Mouse (Mus musculus) common myeloid progenitor, adult 5-6 weeks (primary cell): ENCODE data around the gene 4930556J24Rik. TPM values are rescaled to one million over a fixed set of nuclear protein-coding genes. Genes with fewer than 3 reads are reported as not detected.
"Not testable (repeated sequence)": the region's sequence is repeated elsewhere in the genome, so short reads cannot be mapped to it uniquely, and the experiment has no call there.

Experiments
- ATAC-seq: replicated peaks from 2 replicates; pipeline ENCODE4 v1.8.0; 2016; ENCODE audit warnings: low read depth, mild to moderate bottlenecking, moderate TSS enrichment, inconsistent platforms; ENCODE audit not compliant: poor library complexity, severe bottlenecking
- total RNA-seq: library from RNA; stranded (forward); fragments of 200-1000, 187-1606 nt; gene quantifications from 2 replicates; pipeline ENCODE4 v1.2.3, GENCODE M21; 2017

4930556J24Rik gene
- total RNA-seq, 1 experiment from 2014 or later, result not detected

DNA sequence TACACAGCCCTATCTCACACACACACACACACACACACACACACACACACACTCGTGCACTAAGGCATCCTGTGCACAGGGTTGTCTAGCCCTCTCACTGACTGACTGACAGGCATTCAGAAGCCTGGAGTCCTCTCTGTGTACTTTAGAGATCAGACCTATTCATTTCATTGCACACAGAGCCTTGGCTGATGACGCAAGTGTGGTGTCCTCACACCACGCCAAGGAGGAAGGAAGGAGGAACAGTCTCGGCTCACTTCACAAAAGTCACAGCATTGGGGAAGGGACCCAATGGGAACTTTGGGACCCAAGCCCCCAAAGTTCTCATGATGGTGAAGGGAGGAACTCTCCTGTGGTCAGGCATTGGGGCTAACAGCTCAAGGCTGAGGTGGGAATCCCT, 46.6 kb downstream of the 4930556J24Rik start:
- ATAC-seq, result peak; percentile 64

DNA sequence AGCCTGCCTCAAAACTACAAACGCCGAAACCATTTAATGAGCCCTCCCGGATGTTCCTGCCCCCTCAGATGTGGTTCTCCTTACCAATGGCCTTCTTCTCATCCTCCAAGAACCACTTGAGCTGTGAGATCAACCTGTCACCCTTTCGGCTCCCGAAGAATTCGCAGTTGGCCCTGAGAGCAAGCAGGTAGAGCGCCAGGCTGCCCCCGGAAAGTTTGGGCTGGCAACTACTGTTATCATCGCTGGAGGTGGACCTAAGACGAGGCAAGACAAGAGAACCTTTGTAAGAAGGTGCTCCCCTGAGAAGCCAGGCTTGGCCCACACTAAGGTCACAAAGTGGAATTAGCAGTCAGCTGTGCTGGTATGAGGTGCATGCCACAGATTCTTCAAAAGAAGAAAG, 50.7 kb downstream of the 4930556J24Rik start:
- no peak for ATAC-seq

DNA sequence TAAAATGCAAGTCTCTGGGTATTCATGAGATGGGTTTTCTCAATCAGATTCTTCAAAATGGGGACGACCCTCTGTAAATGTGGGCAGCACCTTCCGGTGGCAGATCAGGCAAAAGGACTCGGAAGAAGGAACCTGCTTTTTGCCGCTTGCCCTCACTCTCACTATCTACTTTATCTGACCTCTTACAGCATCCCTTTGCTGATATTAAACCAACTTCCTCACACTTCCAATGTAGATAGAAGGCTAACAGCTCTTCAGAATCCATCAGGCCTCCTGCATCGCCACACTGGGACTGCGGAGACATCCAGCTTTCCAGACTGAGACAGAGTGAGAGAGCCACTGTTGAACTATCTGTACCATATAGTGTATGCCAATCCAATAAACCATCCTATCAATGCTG, 53.8 kb downstream of the 4930556J24Rik start:
- no peak for ATAC-seq

DNA sequence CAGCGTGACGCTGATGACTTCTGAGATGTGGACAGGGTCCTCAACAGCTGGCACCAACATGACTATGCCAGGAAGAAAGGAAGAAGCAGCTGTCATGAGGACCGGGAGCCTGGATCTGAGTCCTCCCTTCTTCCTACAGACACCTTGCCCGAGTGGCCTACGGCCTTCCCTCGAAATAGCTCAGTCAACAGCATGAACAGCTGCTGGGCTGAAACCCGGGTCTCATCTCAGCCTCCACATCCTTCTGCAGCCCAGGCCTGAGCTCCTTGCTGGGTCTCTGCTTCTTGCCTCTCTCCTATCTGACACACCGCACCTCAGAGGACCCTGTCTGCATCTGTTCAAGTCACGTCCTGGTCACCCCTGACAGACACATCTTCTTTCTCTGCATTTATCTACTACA, 54.5 kb downstream of the 4930556J24Rik start:
- ATAC-seq, result no peak

DNA sequence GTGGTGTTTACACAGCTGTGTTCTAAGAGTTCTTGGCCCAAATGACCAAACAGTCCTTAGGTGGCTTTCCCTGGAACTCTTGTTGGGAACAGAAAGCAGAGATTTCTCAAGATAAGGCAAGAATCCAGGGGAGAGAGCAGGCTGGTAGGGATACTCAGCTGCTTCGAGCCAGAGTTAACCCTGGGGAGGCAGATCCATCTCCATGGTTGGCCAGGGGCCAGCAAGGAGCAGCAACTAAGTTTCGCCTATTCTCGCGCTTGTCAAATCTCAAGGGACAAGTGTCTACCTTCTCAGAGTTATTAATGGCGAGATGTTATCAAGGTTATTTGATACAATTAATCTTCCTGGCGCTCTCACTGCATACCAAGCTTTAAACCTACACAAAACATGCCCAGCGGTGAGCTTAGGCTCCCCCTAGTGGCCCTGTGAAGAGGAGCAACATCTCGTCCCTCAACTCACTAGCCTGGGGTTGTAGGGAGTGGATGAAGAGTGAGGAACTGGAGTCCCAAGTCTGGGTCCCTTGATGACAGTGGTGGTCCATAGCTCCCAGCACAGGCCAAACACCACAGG, 55.2 kb downstream of the 4930556J24Rik start:
- ATAC-seq, result peak; percentile 93

DNA sequence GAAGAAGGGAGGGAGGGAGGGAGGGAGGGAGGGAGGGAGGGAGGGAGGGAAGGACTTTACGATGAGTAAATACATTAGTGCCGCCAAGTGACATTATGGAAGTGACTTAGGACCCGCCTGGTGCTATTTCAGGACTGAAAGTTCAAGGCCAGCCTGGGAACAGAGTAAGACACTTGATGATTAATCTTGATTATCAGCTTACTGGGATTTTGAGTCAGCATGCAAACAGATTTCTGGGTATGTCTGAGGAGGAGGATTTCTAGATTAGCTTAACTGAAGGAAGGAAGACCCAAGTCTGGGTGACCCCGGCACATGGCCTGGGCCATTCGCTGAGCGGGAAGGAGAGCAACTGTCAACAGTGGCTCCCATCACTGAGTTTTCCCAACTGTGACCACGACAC, 56.1 kb downstream of the 4930556J24Rik start:
- no peak for ATAC-seq

DNA sequence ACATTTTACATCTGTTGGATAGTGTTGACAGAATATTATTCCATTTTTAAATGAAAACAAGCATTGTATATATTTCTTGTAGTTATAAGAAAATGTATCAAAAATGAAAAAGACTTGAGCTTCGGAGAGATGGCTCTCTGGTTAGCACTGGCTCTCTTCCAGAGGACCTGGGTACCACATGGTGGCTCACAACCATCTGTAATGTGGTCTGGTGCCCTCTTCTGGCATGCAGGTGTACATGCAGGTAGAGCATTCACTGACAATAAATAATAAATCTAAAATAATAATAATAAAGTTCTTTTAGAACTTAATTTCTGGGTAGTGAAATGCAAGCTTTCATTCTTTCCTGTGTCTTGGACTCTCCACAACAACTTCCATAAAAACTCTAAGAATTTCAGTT, 57.8 kb downstream of the 4930556J24Rik start:
- ATAC-seq, result no peak

DNA sequence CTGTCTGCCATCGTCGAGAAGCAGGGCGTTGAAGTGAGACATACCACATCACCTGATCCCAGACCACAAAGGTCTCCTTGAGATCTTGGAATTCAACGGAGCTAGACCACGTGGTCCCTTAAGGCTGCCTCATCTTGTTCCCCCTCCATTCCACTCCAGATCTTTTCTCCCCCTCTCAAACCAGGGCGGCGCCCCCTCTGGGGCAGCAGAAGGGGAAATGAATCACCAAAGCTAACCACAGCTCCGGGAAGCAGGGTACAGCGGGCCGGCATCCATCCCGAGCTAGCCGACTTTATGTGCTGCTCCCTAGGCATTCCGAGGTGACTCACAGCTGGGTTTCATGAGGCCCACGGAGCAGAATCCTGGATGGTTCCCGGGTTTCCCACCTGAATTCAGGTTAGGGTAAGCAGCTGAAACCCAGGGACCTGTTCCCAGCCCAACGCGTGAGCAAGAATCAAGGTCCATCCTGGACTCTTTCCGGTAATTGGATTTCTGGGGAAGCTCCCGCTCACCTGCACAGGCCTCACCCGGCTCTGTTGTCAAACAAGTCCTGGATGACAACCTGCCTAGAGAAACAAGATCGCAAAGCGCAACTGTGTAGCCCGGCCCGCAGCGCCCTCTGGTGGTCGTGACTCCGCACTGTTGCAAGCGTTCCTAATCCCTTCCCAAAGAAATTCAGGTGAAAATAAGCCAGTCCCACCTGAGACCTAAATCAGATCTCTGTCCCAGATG, 62.3 kb downstream of the 4930556J24Rik start, which contains the start of gene Slc35e4:
Gene Slc35e4 (minus strand): TSS at position 556 of the 732 bp plus-strand sequence.
- peak; percentile 71 for ATAC-seq

- ATAC-seq, result peak; percentile 76
Observed at GRCm38 (mm10) chr11:3913316-3914108, 63.1 kb downstream of the 4930556J24Rik start.

GRCm38 (mm10) chr11:3912875-3913271, 63.7 kb downstream of the 4930556J24Rik start:
- no peak for ATAC-seq

DNA sequence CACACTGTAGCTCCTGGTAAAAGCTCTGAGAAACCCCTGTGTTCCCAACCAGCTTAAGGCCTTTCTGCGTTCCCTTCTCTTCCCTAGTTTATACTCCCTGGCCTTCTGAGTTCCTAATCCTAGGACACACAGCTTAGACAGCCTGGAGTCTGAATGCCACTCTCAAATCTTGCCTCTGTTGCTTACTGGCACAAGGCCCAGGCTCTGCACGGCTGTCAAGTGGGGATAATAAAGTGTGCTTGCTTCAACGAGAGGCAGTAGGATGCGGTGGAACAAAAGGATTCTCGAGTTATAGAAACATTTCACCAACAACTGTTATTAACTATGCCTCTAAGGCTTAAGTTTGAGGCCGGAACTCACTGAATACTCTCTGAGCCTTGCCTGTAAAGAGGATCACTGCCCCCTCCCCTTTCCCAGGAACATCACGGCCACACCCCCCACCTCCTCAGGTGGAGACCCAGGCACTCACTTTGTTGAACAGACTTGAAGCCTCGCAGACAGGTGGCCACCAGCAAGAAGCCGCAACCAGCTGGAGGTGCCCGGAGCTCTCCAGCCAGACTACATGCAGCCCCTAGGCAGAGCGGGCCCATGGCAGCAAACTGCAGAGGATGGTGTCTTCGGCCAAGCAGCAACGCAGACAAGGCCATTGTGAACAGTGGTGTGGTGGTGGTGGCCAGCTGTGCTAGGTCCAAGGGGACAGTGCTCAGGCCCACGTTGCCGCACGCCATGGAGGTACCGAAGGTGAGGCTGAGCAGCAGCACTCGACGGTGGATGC, 64.3 kb downstream of the 4930556J24Rik start:
- no peak for ATAC-seq

DNA sequence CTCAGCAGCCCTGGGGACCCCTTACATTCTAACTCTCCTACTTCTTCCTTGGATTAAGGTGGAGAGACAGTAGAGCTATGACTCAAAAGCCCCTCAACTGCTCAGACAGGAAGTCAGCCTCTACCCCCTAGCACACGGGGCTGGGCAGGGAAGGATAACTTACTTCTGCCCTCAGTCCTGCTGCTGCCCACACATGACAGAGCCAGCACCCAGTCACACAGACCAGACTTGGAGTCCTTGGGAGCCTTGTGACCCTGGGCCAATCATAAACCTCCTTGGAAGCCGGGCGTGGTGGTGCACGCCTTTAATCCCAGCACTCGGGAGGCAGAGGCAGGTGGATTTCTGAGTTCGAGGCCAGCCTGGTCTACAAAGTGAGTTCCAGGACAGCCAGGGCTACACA, 65.1 kb downstream of the 4930556J24Rik start:
- ATAC-seq, result not testable (repeated sequence)

DNA sequence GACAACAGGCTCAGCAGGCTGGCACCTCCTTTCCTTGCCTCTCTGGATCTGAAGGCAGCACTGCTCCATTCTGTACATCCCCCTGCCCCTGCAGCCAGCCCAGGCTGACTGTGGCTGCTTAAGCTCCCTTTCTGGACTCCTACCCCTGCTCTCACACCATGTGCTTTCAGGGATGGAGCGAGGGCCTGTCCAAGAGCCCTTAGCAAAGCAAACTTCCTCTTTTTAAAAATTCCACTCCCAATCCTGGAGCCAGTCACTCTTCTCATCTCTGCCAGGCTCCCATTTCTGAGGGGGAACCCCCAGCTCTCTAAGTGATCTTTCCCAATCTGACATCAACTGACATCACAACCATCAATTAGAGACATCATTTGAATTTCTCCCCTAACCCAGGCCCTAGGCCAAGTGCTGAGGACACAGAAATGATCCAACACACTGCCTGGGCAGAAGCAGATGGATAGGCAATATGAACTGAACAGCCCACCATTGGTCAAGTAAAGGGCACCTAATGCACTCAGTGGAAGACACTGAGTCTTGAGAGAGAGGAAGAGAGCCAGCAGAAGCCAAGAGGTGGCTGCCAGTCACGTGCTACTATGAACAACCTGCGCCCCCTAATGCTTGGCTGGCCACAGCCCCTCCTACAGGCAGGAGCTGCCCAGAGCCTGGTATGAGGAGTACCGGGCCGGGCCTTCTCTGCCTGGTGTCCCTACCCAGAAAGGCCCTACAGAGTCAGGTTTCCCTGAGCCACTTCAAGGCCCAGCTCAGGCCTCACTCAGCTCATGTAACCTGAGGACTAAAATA, 65.9 kb downstream of the 4930556J24Rik start:
- no peak for ATAC-seq

- no peak for ATAC-seq
Observed at GRCm38 (mm10) chr11:3909236-3909635, 67.3 kb downstream of the 4930556J24Rik start.

DNA sequence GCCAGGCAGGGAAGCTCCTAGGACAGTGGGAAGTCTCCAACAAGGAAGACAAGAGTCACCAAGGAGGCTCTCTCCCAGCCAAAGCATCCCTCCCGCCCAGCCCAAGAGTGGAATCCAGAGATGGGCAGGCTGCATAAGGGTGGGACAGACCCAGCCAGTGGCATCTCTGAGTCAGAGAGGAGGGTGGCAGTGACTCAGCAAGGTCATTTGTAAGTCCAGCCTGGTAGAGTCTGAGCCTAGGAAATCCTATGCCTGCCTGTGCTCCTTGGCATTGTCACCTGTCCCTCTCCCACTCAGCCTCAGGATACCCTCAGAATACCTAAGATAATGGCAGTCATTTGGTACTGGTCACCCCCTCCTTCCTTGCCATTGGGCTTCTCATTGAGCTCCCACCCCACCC, 71.1 kb downstream of the 4930556J24Rik start:
- no peak for ATAC-seq

- no peak for ATAC-seq
Observed at GRCm38 (mm10) chr11:3904673-3905072, 71.9 kb downstream of the 4930556J24Rik start.

- ATAC-seq, result peak; percentile 70
Observed at GRCm38 (mm10) chr11:3903046-3903445, 73.5 kb downstream of the 4930556J24Rik start.

DNA sequence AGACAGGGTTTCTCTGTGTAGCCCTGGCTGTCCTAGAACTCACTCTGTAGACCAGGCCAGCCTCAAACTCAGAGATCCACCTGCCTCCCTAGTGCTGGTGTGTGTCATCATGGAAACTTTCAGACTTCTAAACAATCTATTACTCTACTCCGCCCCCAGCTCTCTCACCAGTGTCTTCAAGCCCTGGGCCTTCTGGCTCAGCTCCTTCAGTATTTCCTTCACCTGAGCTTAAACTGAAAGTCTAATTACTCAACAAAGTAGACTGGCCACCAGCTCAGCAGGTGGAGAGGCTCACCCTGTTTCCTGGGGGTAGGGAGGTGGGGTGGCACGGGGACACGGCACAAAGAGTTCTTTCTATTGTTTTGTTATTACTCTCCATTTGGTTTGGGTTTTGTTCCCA, 74.1 kb downstream of the 4930556J24Rik start:
- no peak for ATAC-seq

- ATAC-seq, result no peak
Observed at GRCm38 (mm10) chr11:3900296-3900695, 76.3 kb downstream of the 4930556J24Rik start.
